Mouse (Mus musculus) hindbrain, embryonic 12.5 days (tissue): ENCODE results near the gene Fam168a. TPM values are rescaled to one million over a fixed set of nuclear protein-coding genes. Genes with fewer than 3 reads are reported as not detected.

ENCODE experiments used
- ATAC-seq: fragments of 200-750 bp; cut with Nextera tagmentation; 2 replicates; pipeline ENCODE4 v1.8.0; 2017; ENCODE audit warnings: moderate TSS enrichment; ENCODE audit not compliant: low FRiP score
- H3K27ac ChIP-seq: fragments of 300-500 bp; sonication (generic); 2 replicates; pipeline ENCODE4 v1.5.1; 2016; ENCODE audit warnings: mild to moderate bottlenecking
- H3K27me3 ChIP-seq: fragments of 300-500 bp; sonication (generic); 2 replicates; pipeline ENCODE4 v1.6.1; 2016; ENCODE audit warnings: mild to moderate bottlenecking
- H3K36me3 ChIP-seq: fragments of 300-500 bp; sonication (generic); 2 replicates; pipeline ENCODE4 v1.6.1; 2016; ENCODE audit warnings: mild to moderate bottlenecking
- H3K4me1 ChIP-seq: fragments of 300-500 bp; sonication (generic); 2 replicates; pipeline ENCODE4 v1.6.1; 2016
- H3K4me2 ChIP-seq: fragments of 300-500 bp; sonication (generic); replicated peaks from 2 replicates; pipeline ENCODE4 v1.6.1; 2016; ENCODE audit warnings: mild to moderate bottlenecking
- H3K4me3 ChIP-seq: fragments of 300-500 bp; sonication (generic); 2 replicates; pipeline ENCODE4 v1.5.1; 2016; ENCODE audit warnings: mild to moderate bottlenecking
- H3K9ac ChIP-seq: fragments of 300-500 bp; sonication (generic); 2 replicates; pipeline ENCODE4 v1.6.1; 2016; ENCODE audit warnings: mild to moderate bottlenecking, moderate library complexity
- H3K9me3 ChIP-seq: fragments of 300-500 bp; sonication (generic); replicated peaks from 2 replicates; pipeline ENCODE4 v1.6.1; 2016; ENCODE audit warnings: mild to moderate bottlenecking
- WGBS: fragments of 180-500 bp; shearing (Covaris S2); methylation state at CpG from one replicate; pipeline ENCODE4 v1.1.7; 2016; 5-methylcytosine and 5-hydroxymethylcytosine counted together
- microRNA-seq: library from miRNA; unstranded; fragments of <30 nt; microRNA quantifications from one replicate; pipeline ENCODE4, GENCODE M21; 2017
- polyA plus RNA-seq: library from polyadenylated mRNA; unstranded; fragments of >200 nt; fragmentation: Nextera tagmentation; extraction: Ambion mirVana; gene quantifications from 2 replicates; pipeline ENCODE4 v1.2.1, GENCODE M21; 2016

Gene Fam168a
- polyA plus RNA-seq, 1 experiment from 2014 or later = 64.7 TPM

DNA sequence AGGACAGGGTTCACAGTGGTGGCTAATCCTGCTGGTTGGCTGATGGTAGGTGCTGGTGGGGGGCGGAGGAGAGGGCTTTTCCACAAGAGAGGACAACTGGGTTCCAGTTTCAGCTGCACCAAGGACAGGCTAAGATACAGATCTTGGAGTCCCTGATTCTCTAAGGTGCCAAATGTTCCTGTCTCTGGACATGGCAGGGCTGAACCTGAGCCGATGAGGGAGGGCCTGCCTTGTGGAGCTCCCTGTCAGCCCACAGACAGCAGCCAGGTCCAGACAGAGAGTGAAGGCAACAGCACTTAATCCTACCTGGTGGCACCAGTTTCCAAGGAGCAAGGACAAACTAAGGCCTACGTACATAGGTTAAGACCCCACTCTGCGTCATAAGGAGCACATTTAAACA lies 178.0 kb downstream of the Fam168a start:
- no peak for ATAC-seq
- H3K9me3 ChIP-seq = no peaks in the 10 kb centered on the region
- H3K36me3 ChIP-seq = peaks cover 55% of the 10 kb centered on the region
- no peak overlapping the region for H3K4me3 ChIP-seq
- no peak overlapping the region for H3K9ac ChIP-seq
- no peaks in the 10 kb centered on the region for H3K27me3 ChIP-seq
- H3K27ac ChIP-seq = no peak overlapping the region
- H3K4me2 ChIP-seq = no peak overlapping the region
- 90% methylated on average over 4 of the region's 4 CpGs for WGBS
- H3K4me1 ChIP-seq = no peaks in the 10 kb centered on the region

DNA sequence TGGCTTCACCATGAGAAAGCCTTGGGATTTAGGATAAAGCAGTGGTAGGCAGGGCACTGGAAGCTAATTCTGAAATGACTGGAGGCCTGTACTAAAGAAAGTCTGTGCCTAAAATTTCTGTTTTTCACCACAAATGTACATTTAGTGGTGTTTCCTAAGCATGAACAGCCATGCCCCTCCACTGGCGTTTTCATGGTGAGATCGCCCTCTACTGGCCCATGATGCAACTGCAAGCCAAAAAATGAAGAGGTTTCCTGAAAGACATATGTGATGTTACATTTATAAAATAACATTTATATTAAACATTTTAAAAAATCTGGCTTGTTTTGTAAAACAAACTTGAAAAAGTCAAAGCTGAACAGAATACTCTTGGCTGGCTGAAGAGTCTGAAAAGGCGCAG lies 180.1 kb downstream of the Fam168a start:
- H3K36me3 ChIP-seq = peaks cover 45% of the 10 kb centered on the region
- WGBS = 31% methylated on average over 3 of the region's 3 CpGs

More for the DNA sequence above, 180.1 kb downstream of the Fam168a start:
- ATAC-seq = no peak
- Histone ChIP-seq H3K27me3 (no peaks in the 10 kb centered on the region), H3K9ac (no peak overlapping the region), H3K4me1 (no peaks in the 10 kb centered on the region), H3K4me3 (no peak overlapping the region), H3K9me3 (no peaks in the 10 kb centered on the region), H3K4me2 (no peak overlapping the region), H3K27ac (no peak overlapping the region)

Small RNA genes lying within 50 kb of the gene (microRNA-seq; reads per million reads assigned to microRNA genes)
- gene Mir3102 = 92.5 reads per million, percentile 44 among the genes with 10 or more reads in this experiment

Other genes starting within 250 kb of the Fam168a start
- gene Ucp3, start 233.6 kb upstream of the Fam168a start, polyA plus RNA-seq = not detected in 2 replicates
- gene Ucp2, start 213.3 kb upstream of the Fam168a start, polyA plus RNA-seq = 123 and 130 TPM in 2 replicates
- 5.0 and 8.2 TPM in 2 replicates for gene Dnajb13, start 191.7 kb upstream of the Fam168a start, polyA plus RNA-seq
- gene Coa4, start 169.6 kb upstream of the Fam168a start, polyA plus RNA-seq = 13.4 and 15.6 TPM in 2 replicates
- gene Rab6a, start 99.2 kb upstream of the Fam168a start, polyA plus RNA-seq = 194 and 218 TPM in 2 replicates
- 62.3 and 64.6 TPM in 2 replicates for gene Mrpl48, start 98.3 kb upstream of the Fam168a start, polyA plus RNA-seq
- gene Plekhb1, start 44.2 kb upstream of the Fam168a start, polyA plus RNA-seq = 10.5 and 16.9 TPM in 2 replicates
- 3.6 and 4.5 TPM in 2 replicates for gene Relt, start 156.8 kb downstream of the Fam168a start, polyA plus RNA-seq
- 9.1 and 9.6 TPM in 2 replicates for gene Arhgef17, start 225.5 kb downstream of the Fam168a start, polyA plus RNA-seq